Mouse (Mus musculus) testis, adult 2 months (tissue): ENCODE results near the gene Anxa5.

ENCODE experiments used
- CTCF ChIP-seq: fragments of 200-500 bp; IDR thresholded peaks from 2 replicates; pipeline ENCODE4 v1.5.1; 2012; ENCODE audit warnings: low read depth, mild to moderate bottlenecking, inconsistent platforms, low read length, moderate library complexity; ENCODE audit not compliant: control insufficient read depth, insufficient read depth, insufficient replicate concordance
- POLR2A ChIP-seq: fragments of 200-500 bp; IDR thresholded peaks from 2 replicates; pipeline ENCODE4 v1.6.1; 2012; ENCODE audit warnings: low read depth, mild to moderate bottlenecking, inconsistent platforms, low read length, moderate library complexity; ENCODE audit not compliant: control insufficient read depth

DNA sequence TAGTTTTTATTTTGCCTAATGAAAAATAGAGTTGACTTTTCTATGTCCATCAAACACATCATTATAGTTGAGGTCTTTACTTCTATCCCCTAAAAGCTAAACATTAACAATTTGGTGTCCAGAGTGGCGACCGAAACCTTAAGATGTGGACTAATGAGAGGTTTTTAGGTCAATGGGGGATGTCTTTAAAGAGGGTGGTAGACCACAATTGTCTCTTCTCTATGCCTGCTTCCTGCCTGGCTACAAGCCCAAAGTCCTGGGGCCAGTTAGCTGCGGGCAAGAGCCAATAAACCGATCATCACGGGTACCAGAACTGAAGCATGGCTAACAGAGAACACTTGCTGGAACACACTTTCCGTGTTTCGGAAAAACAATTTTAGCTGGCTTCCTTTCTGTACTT is 15.0 kb downstream of the Anxa5 start:
- TF ChIP-seq POLR2A (no peak), CTCF (no peak)
